Mouse (Mus musculus) midbrain, embryonic 16.5 days (tissue): ENCODE data around the gene Maneal. TPM values are rescaled to one million over a fixed set of nuclear protein-coding genes. Genes with fewer than 3 reads are reported as not detected.

Experiments
- ATAC-seq: fragments of 200-750 bp; cut with Nextera tagmentation; 2 replicates; pipeline ENCODE4 v1.8.0; 2017; ENCODE audit warnings: moderate TSS enrichment
- H3K27ac ChIP-seq: fragments of 300-500 bp; sonication (generic); 2 replicates; pipeline ENCODE4 v1.5.1; 2014; ENCODE audit warnings: mild to moderate bottlenecking, low read length, mixed read lengths
- H3K27me3 ChIP-seq: fragments of 300-500 bp; sonication (generic); 2 replicates; pipeline ENCODE4 v1.6.1; 2014; ENCODE audit warnings: low read depth, low read length, mixed read lengths; ENCODE audit not compliant: control insufficient read depth, insufficient read depth
- H3K36me3 ChIP-seq: fragments of 300-500 bp; sonication (generic); 2 replicates; pipeline ENCODE4 v1.6.1; 2014; ENCODE audit warnings: mild to moderate bottlenecking, low read length, moderate library complexity, mixed read lengths; ENCODE audit not compliant: control insufficient read depth, insufficient read depth
- H3K4me1 ChIP-seq: fragments of 300-500 bp; sonication (generic); 2 replicates; pipeline ENCODE4 v1.6.1; 2014; ENCODE audit warnings: mild to moderate bottlenecking, low read length, mixed read lengths; ENCODE audit not compliant: control insufficient read depth, insufficient read depth
- H3K4me2 ChIP-seq: fragments of 300-500 bp; sonication (generic); 2 replicates; pipeline ENCODE4 v1.6.1; 2014; ENCODE audit warnings: mild to moderate bottlenecking, low read length, mixed read lengths
- H3K4me3 ChIP-seq: fragments of 300-500 bp; sonication (generic); 2 replicates; pipeline ENCODE4 v1.5.1; 2014; ENCODE audit warnings: low read depth, mild to moderate bottlenecking, low read length, moderate library complexity, mixed read lengths
- H3K9ac ChIP-seq: fragments of 300-500 bp; sonication (generic); 2 replicates; pipeline ENCODE4 v1.6.1; 2014; ENCODE audit warnings: low read depth, low read length, mixed read lengths
- H3K9me3 ChIP-seq: fragments of 300-500 bp; sonication (generic); replicated peaks from 2 replicates; pipeline ENCODE4 v1.6.1; 2014; ENCODE audit warnings: mild to moderate bottlenecking, low read length, mixed read lengths; ENCODE audit not compliant: control insufficient read depth, poor library complexity, severe bottlenecking
- WGBS: fragments of 180-500 bp; shearing (Covaris S2); extraction: QIAGEN DNeasy Blood & Tissue Kit; methylation state at CpG from one replicate; pipeline ENCODE4 v1.1.7; 2014; 5-methylcytosine and 5-hydroxymethylcytosine counted together
- polyA plus RNA-seq: library from polyadenylated mRNA; unstranded; fragments of >200 nt; fragmentation: Nextera tagmentation; extraction: Ambion mirVana; gene quantifications from 2 replicates; pipeline ENCODE4 v1.2.1, GENCODE M21; 2015

The Maneal gene
- polyA plus RNA-seq, 1 experiment from 2014 or later, result 11.0 TPM

- Histone ChIP-seq H3K4me2 (peak within 1 kb of the TSS; percentile 98), H3K36me3 (peaks cover 17% of the 10 kb centered on the region; the same call in 1 of the 2 replicates), H3K27ac (peak within 1 kb of the TSS; percentile 90), H3K4me3 (peak within 1 kb of the TSS; percentile 94), H3K9ac (peak within 1 kb of the TSS; percentile 94), H3K9me3 (no peaks in the 10 kb centered on the region), H3K27me3 (no peaks in the 10 kb centered on the region), H3K4me1 (peaks cover 26% of the 10 kb centered on the region)
- WGBS, result 1% methylated on average over 68 of the region's 75 CpGs
- ATAC-seq, result peak; percentile 72
Observed at GRCm38 (mm10) chr4:124850933-124851658, 10.9 kb downstream of the Maneal start, which contains the start of gene 1110065P20Rik. Gene 1110065P20Rik, minus strand, starts transcription at chr4:124851196.

- under 1% methylated on average over 77 of the region's 90 CpGs for WGBS
- peak; percentile 93 for ATAC-seq
- H3K4me1 ChIP-seq, result peaks cover 26% of the 10 kb centered on the region
- peak within 1 kb of the TSS; percentile 94 for H3K9ac ChIP-seq
- H3K4me2 ChIP-seq, result peak within 1 kb of the TSS; percentile 98
- no peaks in the 10 kb centered on the region for H3K9me3 ChIP-seq
- H3K4me3 ChIP-seq, result peak within 1 kb of the TSS; percentile 94
- H3K36me3 ChIP-seq, result peaks cover 13% of the 10 kb centered on the region; the same call in 1 of the 2 replicates
- H3K27me3 ChIP-seq, result no peaks in the 10 kb centered on the region
- H3K27ac ChIP-seq, result peak within 1 kb of the TSS; percentile 90
Observed at GRCm38 (mm10) chr4:124850261-124850913, 11.6 kb downstream of the Maneal start, which contains the start of gene Yrdc. Gene Yrdc, plus strand, starts transcription at chr4:124850679.

- Histone ChIP-seq H3K4me2 (peak overlapping the region; percentile 91), H3K9ac (peak overlapping the region; percentile 94), H3K9me3 (no peaks in the 10 kb centered on the region), H3K4me3 (peak overlapping the region; percentile 94), H3K27me3 (no peaks in the 10 kb centered on the region), H3K27ac (peak overlapping the region; percentile 90), H3K4me1 (peaks cover 26% of the 10 kb centered on the region), H3K36me3 (peaks cover 12% of the 10 kb centered on the region; the same call in 1 of the 2 replicates)
- under 1% methylated on average over 22 of the region's 24 CpGs for WGBS
- peak; percentile 59 for ATAC-seq
Observed at GRCm38 (mm10) chr4:124849631-124850260, 12.2 kb downstream of the Maneal start.

GRCm38 (mm10) chr4:124847573-124847972 lies 14.4 kb downstream of the Maneal start:
- no peak overlapping the region for H3K27ac ChIP-seq
- H3K36me3 ChIP-seq, result peaks cover 9% of the 10 kb centered on the region; the same call in 1 of the 2 replicates
- no peak for ATAC-seq
- WGBS, result 2% methylated on average over 8 of the region's 8 CpGs
- no peaks in the 10 kb centered on the region for H3K9me3 ChIP-seq
- H3K4me2 ChIP-seq, result no peak overlapping the region
- no peaks in the 10 kb centered on the region for H3K27me3 ChIP-seq
- no peak overlapping the region for H3K9ac ChIP-seq
- peaks cover 23% of the 10 kb centered on the region for H3K4me1 ChIP-seq
- H3K4me3 ChIP-seq, result no peak overlapping the region

GRCm38 (mm10) chr4:124843493-124843892 lies 18.5 kb downstream of the Maneal start:
- Histone ChIP-seq H3K4me1 (peaks cover 2% of the 10 kb centered on the region; the same call in 1 of the 2 replicates), H3K36me3 (peaks cover 20% of the 10 kb centered on the region), H3K4me3 (no peak overlapping the region), H3K27me3 (no peaks in the 10 kb centered on the region), H3K9me3 (no peaks in the 10 kb centered on the region), H3K9ac (no peak overlapping the region), H3K27ac (no peak overlapping the region), H3K4me2 (no peak overlapping the region)
- 53% methylated on average over 11 of the region's 11 CpGs for WGBS
- 0 out of 2 replicates have a peak, but pooled peaks have one; percentile 55 for ATAC-seq

- ATAC-seq, result no peak
- no peak overlapping the region for H3K4me3 ChIP-seq
- no peak overlapping the region for H3K4me2 ChIP-seq
- no peaks in the 10 kb centered on the region for H3K4me1 ChIP-seq
- no peaks in the 10 kb centered on the region for H3K9me3 ChIP-seq
- WGBS, result 100% methylated on average over 1 of the region's 1 CpGs
- H3K9ac ChIP-seq, result no peak overlapping the region
- H3K36me3 ChIP-seq, result peaks cover 22% of the 10 kb centered on the region
- H3K27me3 ChIP-seq, result no peaks in the 10 kb centered on the region
- no peak overlapping the region for H3K27ac ChIP-seq
Observed at GRCm38 (mm10) chr4:124840998-124841397, 21.0 kb downstream of the Maneal start.

GRCm38 (mm10) chr4:124838035-124838700 lies 23.8 kb downstream of the Maneal start:
- H3K4me1 ChIP-seq, result no peaks in the 10 kb centered on the region
- no peak overlapping the region for H3K27ac ChIP-seq
- no peak overlapping the region for H3K9ac ChIP-seq
- 91% methylated on average over 14 of the region's 14 CpGs for WGBS
- peaks cover 22% of the 10 kb centered on the region for H3K36me3 ChIP-seq
- no peak for ATAC-seq
- H3K4me2 ChIP-seq, result no peak overlapping the region
- H3K4me3 ChIP-seq, result no peak overlapping the region
- no peaks in the 10 kb centered on the region for H3K9me3 ChIP-seq
- no peaks in the 10 kb centered on the region for H3K27me3 ChIP-seq

- H3K27ac ChIP-seq, result no peak overlapping the region
- H3K9ac ChIP-seq, result no peak overlapping the region
- WGBS, result 97% methylated on average over 10 of the region's 10 CpGs
- no peaks in the 10 kb centered on the region for H3K9me3 ChIP-seq
- no peak overlapping the region for H3K4me3 ChIP-seq
- peaks cover 9% of the 10 kb centered on the region for H3K36me3 ChIP-seq
- no peak for ATAC-seq
- H3K4me1 ChIP-seq, result no peaks in the 10 kb centered on the region
- H3K27me3 ChIP-seq, result no peaks in the 10 kb centered on the region
- H3K4me2 ChIP-seq, result no peak overlapping the region
Observed at GRCm38 (mm10) chr4:124832796-124833195, 29.2 kb downstream of the Maneal start.
